Mouse (Mus musculus): ENCODE measurements around the gene Teddm2.
"Not testable (repeated sequence)": the region's sequence is repeated elsewhere in the genome, so short reads cannot be mapped to it uniquely, and the experiment has no call there.

Teddm2 gene

DNA sequence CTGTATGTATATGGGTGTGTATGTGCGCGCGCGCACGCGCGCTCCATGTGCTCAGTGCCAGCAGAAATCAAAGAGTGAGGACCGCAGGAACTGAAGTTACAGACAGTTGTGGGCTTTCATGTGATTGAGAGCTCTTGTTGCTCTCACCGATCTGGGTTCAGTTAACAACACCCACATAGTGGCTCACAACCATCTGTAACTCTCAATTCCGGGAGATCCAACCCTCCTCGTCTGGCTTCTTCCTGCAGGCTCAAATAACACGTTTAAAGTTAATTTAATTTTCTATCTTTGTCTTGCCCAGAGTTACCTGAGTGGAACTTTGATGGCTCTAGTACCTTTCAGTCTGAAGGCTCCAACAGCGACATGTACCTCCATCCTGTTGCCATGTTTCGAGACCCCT, 4.2 kb upstream of the Teddm2 start:
- DNase-seq (ENCODE audit: low spot score in 2 of 2) = no peak

DNA sequence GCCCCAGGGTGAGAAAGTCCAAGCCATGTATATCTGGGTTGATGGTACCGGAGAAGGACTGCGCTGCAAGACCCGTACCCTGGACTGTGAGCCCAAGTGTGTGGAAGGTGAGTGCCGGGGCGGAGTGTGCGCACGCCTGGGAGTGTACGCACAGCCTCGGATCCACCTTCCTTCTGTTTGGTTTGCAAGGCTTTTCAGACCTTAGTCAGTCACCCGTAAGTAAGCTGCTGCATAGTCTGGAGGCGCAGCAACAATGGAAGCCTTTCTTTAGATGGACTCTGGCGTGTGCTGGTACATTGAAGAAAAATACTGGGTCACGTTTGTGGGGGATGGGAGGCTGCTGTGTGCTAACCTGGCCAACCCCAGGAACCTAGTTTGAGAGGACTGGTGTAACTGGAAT, 3.0 kb upstream of the Teddm2 start:
- DNase-seq (ENCODE audit: low spot score in 2 of 2) = no peak

DNA sequence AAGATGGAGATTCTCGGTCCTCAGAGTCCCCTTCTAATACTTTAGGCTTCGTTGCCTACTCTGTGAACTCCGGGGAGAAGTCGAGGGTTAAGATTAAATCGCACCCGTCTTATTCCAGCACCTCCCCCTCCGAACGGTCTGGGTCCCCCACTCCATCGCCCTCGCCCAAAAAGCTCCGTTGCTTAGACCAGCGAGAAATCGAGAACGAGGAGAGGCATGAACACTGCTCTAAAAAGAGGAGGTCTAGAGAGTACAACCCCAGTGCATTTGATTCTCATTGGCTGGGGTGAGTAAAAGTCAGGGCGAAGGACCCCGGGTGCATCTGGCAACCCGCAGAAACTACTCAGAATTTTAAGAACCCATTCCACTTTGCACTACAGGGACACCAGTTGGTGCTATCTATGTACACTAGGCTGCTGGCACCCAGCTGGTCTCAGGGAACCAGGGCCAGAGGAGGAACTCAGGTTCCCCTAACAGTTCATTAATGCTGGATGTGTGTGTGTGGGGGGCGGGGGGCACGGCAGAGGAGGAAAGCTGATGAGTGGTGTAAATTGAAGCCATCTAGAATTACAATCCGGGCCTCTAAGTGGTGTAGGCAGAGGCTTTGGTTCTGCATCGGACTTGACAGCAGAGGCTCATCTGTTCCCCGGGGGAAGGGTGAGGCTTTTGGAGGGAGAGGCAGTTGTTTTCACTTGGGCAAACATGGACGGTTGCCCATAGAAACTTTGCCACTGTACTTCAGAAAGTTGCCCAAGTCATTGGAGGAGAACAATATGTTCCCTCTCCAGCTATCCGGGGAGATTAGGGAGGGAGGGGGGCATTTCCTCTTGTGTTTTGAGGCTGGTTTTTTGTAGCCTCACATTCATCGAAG, 1.1 kb upstream of the Teddm2 start:
- no peak for DNase-seq (ENCODE audit: low spot score in 2 of 2)

DNA sequence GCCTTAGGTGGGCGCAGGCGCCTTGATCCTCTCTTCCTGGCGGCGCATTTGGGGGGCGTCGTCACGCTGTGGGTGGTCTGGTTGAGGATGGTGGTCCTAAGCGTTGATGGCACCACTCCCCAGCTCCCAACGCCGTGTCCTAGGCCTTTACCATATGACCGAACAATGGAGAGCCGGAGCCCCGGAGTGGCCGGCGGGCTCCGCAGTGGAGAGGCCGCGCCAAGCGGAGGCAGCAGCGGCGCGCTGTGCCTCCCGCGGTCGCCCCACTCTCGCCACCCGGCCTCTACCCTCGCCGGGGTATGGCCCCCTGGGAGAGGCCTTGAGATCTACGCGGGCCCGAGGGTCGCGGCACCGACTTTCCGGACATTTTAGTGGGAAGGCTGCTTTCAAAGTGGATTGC, 353 bp upstream of the Teddm2 start:
- DNase-seq (ENCODE audit: low spot score in 2 of 2) = no peak

DNA sequence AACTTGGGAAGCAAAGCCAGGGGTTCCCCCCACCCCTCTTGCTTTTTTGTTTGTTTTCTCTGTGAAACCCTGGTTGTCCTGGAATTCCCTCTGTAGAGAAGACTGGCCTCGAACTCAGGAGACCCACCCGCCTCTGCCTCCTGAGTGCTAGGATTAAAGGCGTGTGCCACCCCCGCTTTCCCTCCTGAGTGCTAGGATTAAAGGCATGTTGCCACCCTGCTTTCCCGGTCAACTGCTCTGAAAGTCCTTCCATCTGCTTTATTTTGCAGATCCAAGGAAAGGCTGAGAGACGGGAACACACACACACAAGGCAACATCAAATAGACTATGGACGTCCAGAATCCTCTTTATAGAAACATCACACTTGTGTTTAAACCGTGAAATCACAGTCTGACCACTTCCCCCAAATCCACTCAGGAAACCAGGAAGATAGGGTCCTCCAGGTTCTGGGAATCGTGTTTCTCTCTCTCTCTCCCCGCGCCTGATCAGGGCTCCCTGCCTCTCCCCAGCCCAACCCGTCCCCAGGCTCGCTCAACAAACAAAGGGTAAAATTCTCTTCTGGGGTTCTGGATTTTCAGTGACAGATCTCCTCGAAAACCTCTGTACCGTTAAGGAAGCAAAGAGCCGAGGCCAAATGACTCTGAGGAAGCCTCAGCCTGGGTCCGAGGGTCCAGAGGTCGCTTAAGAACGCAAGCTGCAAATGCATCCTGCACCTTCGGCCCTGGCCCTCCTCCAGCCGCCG, 868 bp downstream of the Teddm2 start:
- no peak for DNase-seq (ENCODE audit: low spot score in 2 of 2)

DNA sequence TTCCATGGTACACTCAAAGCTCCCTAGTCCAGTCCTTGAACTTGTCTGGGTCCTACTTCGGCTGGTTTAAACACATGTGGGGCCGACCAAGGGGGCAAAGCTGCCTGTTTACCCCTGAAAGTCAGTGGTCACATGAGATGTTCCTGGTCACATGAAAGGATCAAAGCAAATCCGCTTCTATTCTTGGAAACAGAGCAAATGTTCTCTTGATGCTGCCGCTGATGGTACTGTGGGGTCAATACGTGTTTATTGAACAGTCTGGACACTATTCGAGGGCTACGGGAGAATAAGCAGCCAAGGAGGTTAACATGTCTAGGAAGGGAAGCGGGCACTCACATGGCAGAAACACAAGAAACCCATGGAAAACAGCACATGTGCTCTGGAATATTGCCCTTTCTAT, 2.8 kb downstream of the Teddm2 start:
- DNase-seq (ENCODE audit: low spot score in 2 of 2) = no peak

DNA sequence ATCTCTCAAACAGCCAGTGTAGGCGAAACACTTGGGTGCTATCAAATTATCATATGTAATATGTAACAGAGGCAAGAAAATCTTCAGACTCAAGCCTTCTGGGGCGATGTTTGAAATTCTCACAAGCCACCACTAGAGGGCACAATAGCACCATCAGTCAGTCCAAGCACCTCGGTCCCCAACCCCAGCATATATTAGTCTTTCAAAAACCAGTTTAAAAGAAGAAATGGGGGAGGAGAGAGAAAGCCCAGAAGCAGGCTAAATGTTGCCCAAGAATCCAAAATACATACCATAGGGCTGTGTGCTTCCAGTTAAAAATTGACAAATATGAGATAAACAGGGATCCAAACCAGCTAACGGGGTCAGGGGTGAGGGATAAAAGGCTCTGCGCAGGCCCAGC, 5.0 kb downstream of the Teddm2 start:
- peak; percentile 89 for DNase-seq (ENCODE audit: low spot score in 2 of 2)

DNA sequence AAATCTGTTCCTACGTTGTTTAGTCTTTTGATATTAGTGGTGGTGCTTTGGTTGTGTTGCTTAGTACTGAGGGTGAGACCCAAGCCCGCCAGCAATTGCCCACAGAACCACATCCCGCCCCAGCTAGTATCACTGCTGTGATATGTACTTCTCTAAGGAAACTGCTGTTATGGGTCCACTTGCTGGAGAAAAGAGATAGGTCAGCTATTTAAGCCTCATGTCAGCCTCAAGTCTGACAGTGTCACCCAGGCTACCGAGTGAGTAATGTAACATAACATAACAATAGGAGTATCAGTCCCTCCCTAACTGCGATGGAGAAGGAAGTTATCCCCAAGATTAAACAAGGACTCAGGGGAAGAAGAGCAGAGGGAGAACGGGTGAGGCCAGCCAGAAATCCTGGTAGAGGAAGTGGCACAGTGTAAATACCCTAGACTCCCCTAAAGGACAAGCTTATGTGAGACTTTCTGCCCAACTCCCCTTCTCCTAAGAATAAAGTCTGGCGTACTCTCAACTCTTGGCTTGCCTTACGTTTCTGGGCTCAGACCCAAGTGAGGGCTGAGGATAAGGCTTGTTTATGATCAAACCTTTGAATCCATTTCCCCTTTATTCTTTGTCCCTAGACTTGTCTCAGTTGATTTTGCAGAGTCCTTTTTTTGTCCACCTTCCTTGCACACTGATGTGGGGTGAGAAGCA, 5.7 kb downstream of the Teddm2 start:
- peak in 1 of 2 experiments; percentile 54 for DNase-seq (ENCODE audit: low spot score in 2 of 2)

DNA sequence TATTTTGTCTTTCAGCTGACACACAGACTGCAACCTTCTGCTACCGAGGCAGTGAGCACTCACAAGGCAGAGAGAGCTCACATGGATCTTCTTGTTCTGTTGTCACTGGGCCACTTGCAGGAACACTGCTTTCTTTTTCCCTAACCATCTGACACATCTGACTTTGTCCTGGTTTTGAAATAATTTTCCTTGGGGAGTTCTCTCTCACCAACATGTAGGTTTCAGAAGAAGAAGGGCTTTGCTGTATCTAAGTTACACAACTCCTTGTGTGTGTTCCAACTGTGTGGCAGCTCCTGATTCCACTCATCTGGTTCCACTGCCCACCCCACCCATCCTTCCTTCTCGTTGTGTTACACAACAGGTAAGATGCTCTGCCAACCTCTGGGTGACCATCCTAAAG, 6.3 kb downstream of the Teddm2 start:
- DNase-seq (ENCODE audit: low spot score in 2 of 2) = no peak

DNA sequence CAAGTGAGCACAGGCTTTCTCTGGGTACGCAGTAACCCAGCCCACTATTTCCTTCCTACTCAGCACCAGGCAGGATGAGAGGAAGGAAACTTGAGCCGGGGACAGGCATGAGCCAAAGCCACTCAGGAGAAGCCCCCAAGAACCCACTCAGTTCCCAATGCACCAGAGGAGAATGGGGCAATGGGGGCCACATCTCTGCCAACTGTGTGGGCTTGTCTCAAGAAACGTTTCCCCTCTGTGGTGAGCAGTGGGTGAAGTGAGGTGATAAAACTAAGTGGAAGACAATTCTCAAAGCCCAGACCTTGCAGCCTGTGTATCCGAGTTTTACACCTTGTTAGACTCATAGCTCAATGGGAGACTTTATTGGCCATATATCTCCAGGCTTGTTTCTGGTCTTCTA, 8.6 kb downstream of the Teddm2 start, which contains the start of gene Teddm1a:
TSS of gene Teddm1a (plus strand) at position 301 of the 400 bp plus-strand sequence.
- DNase-seq (ENCODE audit: low spot score in 2 of 2) = no peak

DNA sequence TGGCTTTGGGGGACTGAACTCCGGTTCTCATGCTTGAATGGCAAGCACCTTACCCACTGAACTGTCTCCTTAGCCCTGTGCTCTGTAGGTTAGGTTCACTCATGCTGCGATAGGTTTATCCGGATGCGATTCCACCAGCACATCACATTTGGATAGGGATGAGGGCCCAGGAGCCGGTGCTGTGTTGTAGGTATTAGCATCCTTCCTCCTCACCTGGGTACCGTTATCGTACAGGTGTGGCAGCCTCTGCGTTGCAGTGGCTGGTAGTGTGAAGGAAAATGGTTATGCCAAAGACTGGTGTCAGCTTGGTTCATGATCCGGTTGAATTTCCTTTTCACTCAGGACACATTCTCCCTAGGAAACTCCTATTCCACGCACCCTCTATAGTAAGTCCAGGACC, 9.9 kb downstream of the Teddm2 start:
- no peak for DNase-seq (ENCODE audit: low spot score in 2 of 2)

DNA sequence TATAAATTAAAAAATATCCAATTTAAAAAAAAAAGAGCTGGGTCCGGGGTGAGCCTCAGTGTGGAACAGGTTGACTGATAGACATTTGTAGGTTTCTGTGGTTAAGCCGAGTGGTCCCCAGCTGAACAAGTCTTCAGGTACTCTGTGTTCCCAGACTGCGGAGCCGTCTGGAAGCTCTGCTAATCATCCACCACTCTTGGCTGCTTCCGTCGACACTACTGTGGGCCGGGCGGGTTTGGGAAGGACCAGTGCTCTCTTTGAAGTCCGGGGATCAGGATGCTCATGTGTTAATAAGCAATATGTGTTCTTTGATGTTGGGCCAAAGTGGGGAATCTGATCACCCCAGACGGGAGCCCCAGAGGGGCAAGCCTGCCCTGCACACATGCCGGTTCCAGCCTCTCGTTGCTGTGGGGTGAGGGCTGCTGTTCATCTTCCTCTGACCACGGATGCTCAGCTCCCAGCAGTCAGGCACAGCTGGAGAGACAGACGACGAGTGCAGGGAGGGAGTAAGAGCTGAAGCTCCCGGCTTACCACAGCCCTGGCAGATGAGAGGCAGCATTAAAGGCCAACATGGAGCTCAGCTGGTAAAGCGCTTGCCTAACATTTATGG, 13.9 kb downstream of the Teddm2 start:
- no peak for DNase-seq (ENCODE audit: low spot score in 2 of 2)

DNA sequence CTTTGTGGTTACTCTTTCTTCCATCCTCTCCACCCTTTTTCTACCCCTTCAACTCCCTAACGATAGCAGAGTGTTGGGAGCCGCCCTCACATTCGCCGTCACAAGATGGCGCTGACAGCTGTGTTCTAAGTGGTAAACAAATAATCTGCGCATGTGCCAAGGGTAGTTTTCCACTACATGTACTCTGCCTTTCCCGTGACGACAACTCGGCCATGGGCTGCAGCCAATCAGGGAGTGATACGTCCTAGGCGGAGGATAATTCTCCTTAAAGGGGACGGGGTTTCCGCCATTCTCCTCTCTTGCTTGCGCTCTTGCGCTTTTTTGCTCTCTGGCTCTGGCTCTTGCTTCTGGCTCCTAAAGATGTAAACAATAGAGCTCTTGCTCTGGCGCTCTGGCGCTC, 19.6 kb downstream of the Teddm2 start:
- DNase-seq (ENCODE audit: low spot score in 2 of 2) = not testable (repeated sequence)

DNA sequence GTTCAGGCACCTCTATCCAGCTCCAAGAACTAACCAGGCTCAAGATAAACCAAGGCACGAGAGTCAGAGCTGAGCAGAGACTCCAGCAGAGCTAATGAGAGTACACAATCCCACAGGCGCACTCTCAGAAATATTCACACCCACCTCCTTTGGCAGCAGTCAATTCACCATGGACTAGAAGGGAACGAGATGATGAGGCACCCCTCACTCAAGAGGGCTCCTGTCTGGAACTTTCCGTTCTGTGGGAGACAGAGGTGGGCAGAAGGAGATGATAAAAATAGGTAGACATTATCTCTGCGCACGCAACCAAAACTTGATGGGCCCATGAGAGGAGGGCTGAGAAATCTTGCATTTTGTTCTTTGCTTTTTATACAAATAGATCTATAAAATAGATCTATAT, 26.0 kb downstream of the Teddm2 start, which contains the start of gene Teddm1b:
TSS of gene Teddm1b (plus strand) at position 301 of the 400 bp plus-strand sequence.
- no peak for DNase-seq (ENCODE audit: low spot score in 2 of 2)

DNA sequence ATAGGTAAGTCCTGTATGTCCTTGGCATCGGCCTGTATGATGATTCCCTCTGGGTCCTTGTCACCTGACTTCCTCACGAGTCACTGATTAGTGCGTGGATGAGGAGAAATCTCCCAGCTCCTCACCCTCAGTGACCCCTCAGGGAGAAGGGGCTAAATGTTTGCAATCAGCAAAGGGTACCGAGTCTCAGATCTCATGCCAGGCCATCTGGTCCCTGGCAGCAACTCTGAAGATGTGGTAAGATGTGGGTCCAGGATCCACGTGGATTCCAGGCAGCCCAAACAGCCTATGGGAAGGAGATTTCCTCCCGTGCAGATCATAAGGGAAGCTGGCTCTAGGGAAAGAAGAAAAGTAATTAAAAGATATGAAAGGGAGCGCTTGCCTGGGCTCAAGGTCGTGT, 44.1 kb downstream of the Teddm2 start:
- no peak for DNase-seq (ENCODE audit: low spot score in 2 of 2)

DNA sequence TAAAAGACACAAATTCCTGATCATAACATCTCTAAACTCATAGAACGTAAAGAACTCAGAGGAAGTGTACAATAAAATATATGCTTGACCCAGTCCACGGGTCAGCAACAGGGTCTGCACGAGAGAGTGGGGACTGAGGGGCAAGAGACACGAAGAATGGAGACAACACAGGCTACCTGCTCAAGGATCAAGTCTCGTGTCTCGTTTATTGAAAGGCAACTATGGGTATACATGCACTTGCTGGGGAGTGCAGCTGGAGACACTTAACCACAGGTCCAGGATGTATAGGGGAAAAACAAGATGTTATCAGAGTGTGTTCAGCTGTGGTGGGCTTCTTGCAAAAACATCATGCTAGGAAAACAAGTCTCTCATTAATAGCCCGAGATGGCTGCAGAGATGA, 47.3 kb downstream of the Teddm2 start:
- DNase-seq (ENCODE audit: low spot score in 2 of 2) = not testable (repeated sequence)

DNA sequence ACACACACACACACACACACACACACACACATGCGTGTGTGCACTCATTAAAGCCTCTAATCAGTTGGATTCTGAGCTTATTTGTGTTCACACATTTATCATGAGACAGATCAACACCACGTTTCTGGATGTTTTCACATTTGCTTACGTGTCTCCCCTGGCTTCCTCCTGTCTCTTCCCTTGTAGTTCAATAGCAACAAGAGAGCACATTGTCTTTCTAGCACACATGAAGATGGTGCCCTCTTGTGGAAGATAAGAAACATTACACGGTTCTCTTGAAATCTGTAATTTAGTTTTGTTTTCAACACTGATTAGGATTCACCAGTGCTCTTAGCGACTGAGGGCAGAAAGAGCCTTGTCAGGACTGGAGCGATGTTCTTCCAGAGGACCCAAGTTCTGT, 53.2 kb downstream of the Teddm2 start:
- DNase-seq (ENCODE audit: low spot score in 2 of 2) = no peak

DNA sequence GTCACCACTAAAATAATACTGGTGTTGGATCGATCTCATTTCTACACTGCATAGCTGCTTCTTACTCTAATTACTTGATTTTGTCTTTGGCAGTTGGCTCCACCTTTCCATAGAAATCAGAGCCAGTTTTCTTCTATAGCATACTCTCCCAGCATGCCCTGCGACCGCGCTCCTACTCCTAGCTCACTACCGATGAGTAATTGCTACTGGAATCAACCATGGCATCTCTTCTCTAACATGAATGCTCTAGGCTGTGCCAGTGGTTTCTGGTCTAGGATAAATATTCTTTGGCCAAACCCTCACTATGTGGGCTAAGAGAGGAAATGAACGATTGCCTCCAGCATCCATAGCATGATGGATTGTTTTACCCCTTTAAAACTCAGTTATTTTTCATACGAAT, 53.6 kb downstream of the Teddm2 start:
- no peak for DNase-seq (ENCODE audit: low spot score in 2 of 2)

DNA sequence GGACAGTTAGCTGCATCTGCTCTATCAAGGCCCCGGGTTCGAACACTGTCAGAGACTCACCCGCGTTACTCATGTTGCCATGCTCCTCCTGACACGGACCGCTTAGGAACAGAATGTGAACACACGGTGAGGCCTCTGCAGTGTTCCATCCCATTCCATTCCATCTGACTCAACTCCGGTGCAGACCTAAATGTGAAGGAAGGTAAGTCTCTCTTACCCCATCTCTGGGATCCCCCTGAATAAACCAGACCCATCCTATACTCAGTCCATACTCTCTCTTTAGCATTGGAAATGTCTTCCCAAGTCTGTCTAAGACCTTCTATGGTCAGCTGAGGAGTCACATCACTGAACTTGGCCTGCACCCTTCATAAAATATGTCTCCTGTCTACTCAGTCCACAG, 56.0 kb downstream of the Teddm2 start, which contains the start of gene Rgsl1:
TSS of gene Rgsl1 (minus strand) at position 101 of the 400 bp plus-strand sequence.
- DNase-seq (ENCODE audit: low spot score in 2 of 2) = no peak

DNA sequence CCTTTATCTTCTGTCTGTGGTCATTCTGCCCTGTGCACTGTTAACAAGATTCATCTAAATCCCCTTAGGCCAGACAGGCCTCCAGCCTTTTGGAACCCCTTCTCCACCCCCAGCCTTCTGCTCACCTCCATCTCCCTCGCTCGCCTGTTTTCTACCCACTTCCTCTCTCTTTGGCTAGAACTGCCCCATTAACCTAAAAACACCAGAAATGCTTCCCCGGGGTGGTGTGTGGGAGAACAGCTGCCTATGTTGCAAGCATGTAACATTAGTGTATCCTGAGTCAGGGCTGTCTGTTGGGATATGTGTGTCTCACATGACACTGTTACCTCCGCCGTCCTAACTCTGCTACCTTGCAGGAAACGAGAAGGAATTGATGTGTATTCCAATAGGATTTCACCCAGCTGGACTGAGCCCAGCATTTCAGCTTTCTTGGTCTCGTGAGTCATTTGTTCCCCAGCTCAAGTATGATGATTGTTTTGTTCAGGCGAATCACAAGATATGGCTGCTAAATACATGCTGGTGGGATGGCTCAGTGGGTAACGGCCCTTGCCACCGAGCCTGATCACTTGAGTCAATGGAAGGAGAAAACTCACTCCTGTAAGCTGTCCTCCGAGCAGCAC, 57.8 kb downstream of the Teddm2 start:
- DNase-seq (ENCODE audit: low spot score in 2 of 2) = no peak

DNA sequence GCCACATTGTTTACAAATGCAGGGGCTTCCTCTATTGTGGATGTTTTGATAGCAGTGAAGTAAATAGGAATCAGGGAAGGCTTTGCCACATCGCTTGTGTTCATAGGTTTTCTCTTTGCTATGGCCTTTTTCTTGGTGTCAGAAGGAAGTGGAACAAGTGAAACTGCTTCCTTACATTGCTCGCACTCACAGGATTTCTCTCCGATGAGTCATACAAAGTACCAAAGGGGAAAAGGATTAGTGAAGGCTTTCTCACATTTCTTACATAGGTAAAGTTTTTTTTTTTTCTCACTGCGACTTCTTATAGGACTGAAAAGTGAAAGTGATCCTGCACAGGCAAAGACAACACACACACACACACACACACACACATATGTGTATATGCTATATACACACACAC, 64.0 kb downstream of the Teddm2 start:
- DNase-seq (ENCODE audit: low spot score in 2 of 2) = no peak

Measured in right cerebral cortex, postnatal 10 days (tissue).